Mouse (Mus musculus): ENCODE measurements around the gene Gbx2.

Gbx2 gene

GRCm38 (mm10) chr1:89929181-89929580 lies 1.8 kb downstream of the Gbx2 start:
- DNase-seq (ENCODE audit: low read depth, low spot score), result no peak
- Histone ChIP-seq H3K36me3 (ENCODE audit: control insufficient read depth, insufficient read depth, low read length, poor library complexity, severe bottlenecking) (no peaks in the 10 kb centered on the region), H3K27me3 (ENCODE audit: control insufficient read depth, insufficient read depth, low read length, poor library complexity, severe bottlenecking) (no peaks in the 10 kb centered on the region)

- no peak for DNase-seq (ENCODE audit: low read depth, low spot score)
- Histone ChIP-seq H3K36me3 (ENCODE audit: control insufficient read depth, insufficient read depth, low read length, poor library complexity, severe bottlenecking) (no peaks in the 10 kb centered on the region), H3K27me3 (ENCODE audit: control insufficient read depth, insufficient read depth, low read length, poor library complexity, severe bottlenecking) (no peaks in the 10 kb centered on the region)
Measured at GRCm38 (mm10) chr1:89928676-89929075, 2.3 kb downstream of the Gbx2 start.

- H3K27me3 ChIP-seq (ENCODE audit: control insufficient read depth, insufficient read depth, low read length, poor library complexity, severe bottlenecking), result no peaks in the 10 kb centered on the region
- no peaks in the 10 kb centered on the region for H3K36me3 ChIP-seq (ENCODE audit: control insufficient read depth, insufficient read depth, low read length, poor library complexity, severe bottlenecking)
- no peak for DNase-seq (ENCODE audit: low read depth, low spot score)
Measured at GRCm38 (mm10) chr1:89927061-89927661, 3.8 kb downstream of the Gbx2 start.

- no peaks in the 10 kb centered on the region for H3K27me3 ChIP-seq (ENCODE audit: control insufficient read depth, insufficient read depth, low read length, poor library complexity, severe bottlenecking)
- H3K36me3 ChIP-seq (ENCODE audit: control insufficient read depth, insufficient read depth, low read length, poor library complexity, severe bottlenecking), result no peaks in the 10 kb centered on the region
- DNase-seq (ENCODE audit: low read depth, low spot score), result no peak
Measured at GRCm38 (mm10) chr1:89926583-89927060, 4.4 kb downstream of the Gbx2 start.

GRCm38 (mm10) chr1:89925501-89926190 lies 5.3 kb downstream of the Gbx2 start:
- H3K36me3 ChIP-seq (ENCODE audit: control insufficient read depth, insufficient read depth, low read length, poor library complexity, severe bottlenecking), result no peaks in the 10 kb centered on the region
- no peak for DNase-seq (ENCODE audit: low read depth, low spot score)
- no peaks in the 10 kb centered on the region for H3K27me3 ChIP-seq (ENCODE audit: control insufficient read depth, insufficient read depth, low read length, poor library complexity, severe bottlenecking)

GRCm38 (mm10) chr1:89923642-89924020 lies 7.3 kb downstream of the Gbx2 start:
- no peak for DNase-seq (ENCODE audit: low read depth, low spot score)
- no peaks in the 10 kb centered on the region for H3K36me3 ChIP-seq (ENCODE audit: control insufficient read depth, insufficient read depth, low read length, poor library complexity, severe bottlenecking)
- H3K27me3 ChIP-seq (ENCODE audit: control insufficient read depth, insufficient read depth, low read length, poor library complexity, severe bottlenecking), result no peaks in the 10 kb centered on the region

GRCm38 (mm10) chr1:89922883-89923641 lies 7.9 kb downstream of the Gbx2 start:
- no peaks in the 10 kb centered on the region for H3K36me3 ChIP-seq (ENCODE audit: control insufficient read depth, insufficient read depth, low read length, poor library complexity, severe bottlenecking)
- H3K27me3 ChIP-seq (ENCODE audit: control insufficient read depth, insufficient read depth, low read length, poor library complexity, severe bottlenecking), result no peaks in the 10 kb centered on the region
- no peak for DNase-seq (ENCODE audit: low read depth, low spot score)

- DNase-seq (ENCODE audit: low read depth, low spot score), result no peak
- Histone ChIP-seq H3K36me3 (ENCODE audit: control insufficient read depth, insufficient read depth, low read length, poor library complexity, severe bottlenecking) (no peaks in the 10 kb centered on the region), H3K27me3 (ENCODE audit: control insufficient read depth, insufficient read depth, low read length, poor library complexity, severe bottlenecking) (no peaks in the 10 kb centered on the region)
Measured at GRCm38 (mm10) chr1:89922282-89922681, 8.7 kb downstream of the Gbx2 start.

GRCm38 (mm10) chr1:89921806-89922205 lies 9.2 kb downstream of the Gbx2 start:
- DNase-seq (ENCODE audit: low read depth, low spot score), result no peak
- no peaks in the 10 kb centered on the region for H3K27me3 ChIP-seq (ENCODE audit: control insufficient read depth, insufficient read depth, low read length, poor library complexity, severe bottlenecking)
- no peaks in the 10 kb centered on the region for H3K36me3 ChIP-seq (ENCODE audit: control insufficient read depth, insufficient read depth, low read length, poor library complexity, severe bottlenecking)

GRCm38 (mm10) chr1:89919206-89919605 lies 11.8 kb downstream of the Gbx2 start:
- Histone ChIP-seq H3K36me3 (ENCODE audit: control insufficient read depth, insufficient read depth, low read length, poor library complexity, severe bottlenecking) (no peaks in the 10 kb centered on the region), H3K27me3 (ENCODE audit: control insufficient read depth, insufficient read depth, low read length, poor library complexity, severe bottlenecking) (no peaks in the 10 kb centered on the region)
- no peak for DNase-seq (ENCODE audit: low read depth, low spot score)

- no peaks in the 10 kb centered on the region for H3K27me3 ChIP-seq (ENCODE audit: control insufficient read depth, insufficient read depth, low read length, poor library complexity, severe bottlenecking)
- no peak for DNase-seq (ENCODE audit: low read depth, low spot score)
- no peaks in the 10 kb centered on the region for H3K36me3 ChIP-seq (ENCODE audit: control insufficient read depth, insufficient read depth, low read length, poor library complexity, severe bottlenecking)
Measured at GRCm38 (mm10) chr1:89918111-89918510, 12.9 kb downstream of the Gbx2 start.

GRCm38 (mm10) chr1:89913611-89914010 lies 17.4 kb downstream of the Gbx2 start:
- no peak for DNase-seq (ENCODE audit: low read depth, low spot score)
- no peaks in the 10 kb centered on the region for H3K27me3 ChIP-seq (ENCODE audit: control insufficient read depth, insufficient read depth, low read length, poor library complexity, severe bottlenecking)
- H3K36me3 ChIP-seq (ENCODE audit: control insufficient read depth, insufficient read depth, low read length, poor library complexity, severe bottlenecking), result no peaks in the 10 kb centered on the region

GRCm38 (mm10) chr1:89912392-89912791 lies 18.6 kb downstream of the Gbx2 start:
- Histone ChIP-seq H3K27me3 (ENCODE audit: control insufficient read depth, insufficient read depth, low read length, poor library complexity, severe bottlenecking) (no peaks in the 10 kb centered on the region), H3K36me3 (ENCODE audit: control insufficient read depth, insufficient read depth, low read length, poor library complexity, severe bottlenecking) (no peaks in the 10 kb centered on the region)
- no peak for DNase-seq (ENCODE audit: low read depth, low spot score)

GRCm38 (mm10) chr1:89909796-89910195 lies 21.2 kb downstream of the Gbx2 start:
- Histone ChIP-seq H3K27me3 (ENCODE audit: control insufficient read depth, insufficient read depth, low read length, poor library complexity, severe bottlenecking) (no peaks in the 10 kb centered on the region), H3K36me3 (ENCODE audit: control insufficient read depth, insufficient read depth, low read length, poor library complexity, severe bottlenecking) (no peaks in the 10 kb centered on the region)
- DNase-seq (ENCODE audit: low read depth, low spot score), result no peak

- Histone ChIP-seq H3K36me3 (ENCODE audit: control insufficient read depth, insufficient read depth, low read length, poor library complexity, severe bottlenecking) (no peaks in the 10 kb centered on the region), H3K27me3 (ENCODE audit: control insufficient read depth, insufficient read depth, low read length, poor library complexity, severe bottlenecking) (no peaks in the 10 kb centered on the region)
- DNase-seq (ENCODE audit: low read depth, low spot score), result no peak
Measured at GRCm38 (mm10) chr1:89902641-89903040, 28.3 kb downstream of the Gbx2 start.
